Mouse (Mus musculus) lung, postnatal 0 days (tissue): ENCODE results near the gene Lpar1.

ENCODE experiments used
- CTCF ChIP-seq: IDR thresholded peaks from 2 replicates; pipeline ENCODE4 v1.5.1; 2016; ENCODE audit warnings: antibody characterized with exemption, mild to moderate bottlenecking
- EP300 ChIP-seq: IDR thresholded peaks from 2 replicates; pipeline ENCODE4 v1.6.1; 2016; ENCODE audit warnings: antibody characterized with exemption, mild to moderate bottlenecking, control low read depth

DNA sequence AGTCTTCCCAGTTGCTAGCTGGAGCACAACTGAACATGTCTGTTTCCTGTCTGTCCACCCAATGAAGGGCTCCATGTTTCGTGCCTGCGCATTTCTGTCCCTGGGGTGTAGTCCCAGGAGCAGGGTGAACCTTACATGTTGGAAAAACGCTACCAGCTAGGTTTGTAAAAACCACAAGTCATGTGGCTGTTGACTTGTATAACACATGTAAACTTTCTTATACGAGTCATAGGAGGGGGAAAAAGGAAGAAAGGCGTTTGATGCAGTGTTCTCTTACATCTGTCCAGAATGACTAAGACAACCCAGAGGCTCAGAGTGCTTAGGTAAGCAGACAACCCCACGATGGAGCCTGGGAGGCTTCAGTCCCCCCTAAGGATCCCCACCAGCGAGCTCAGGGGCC lies 27.5 kb upstream of the Lpar1 start:
- TF ChIP-seq CTCF, result no peak
- TF ChIP-seq EP300, result no peak
